11 mouse cellular contexts compared by ENCODE assay signal in genomic region chr12:77130526-77130925, GRCm38 (mm10).
A peak's percentile ranks its signal among the peaks of the same experiment; 100 is the strongest.
DNase-seq lines count a peak whose midpoint lies in the region; ATAC-seq lines count a peak whose summit lies in the region.
"Had no signal": no experiment of that assay in that cellular context is flagged by ENCODE, and none has a peak within 500 bp of the region (broad histone marks: within the 10 kb centered on the region; RNA-seq: fewer than 3 reads in every experiment).

No protein-coding gene starts in this region.

- H3K4me1 ChIP-seq in intestine, embryonic 15.5 days (replicated peaks), result no peaks in the 10 kb centered on the region
- H3K4me1 ChIP-seq: heart, embryonic 15.5 days had no signal

- no peaks in the 10 kb centered on the region for H3K36me3 ChIP-seq in intestine, embryonic 15.5 days
- H3K36me3 ChIP-seq: heart, embryonic 15.5 days; limb, embryonic 13.5 days had no signal

- H3K9ac ChIP-seq in intestine, embryonic 15.5 days, result no peak overlapping the region
- H3K9ac ChIP-seq: heart, embryonic 15.5 days; limb, embryonic 13.5 days had no signal

- no peaks in the 10 kb centered on the region for H3K9me3 ChIP-seq in intestine, embryonic 15.5 days
- H3K9me3 ChIP-seq: heart, embryonic 15.5 days; limb, embryonic 13.5 days had no signal

- H3K27ac ChIP-seq in intestine, embryonic 15.5 days, result no peak overlapping the region
- H3K27ac ChIP-seq: heart, embryonic 15.5 days; limb, embryonic 13.5 days had no signal

- no peak overlapping the region for H3K4me3 ChIP-seq in intestine, embryonic 15.5 days (replicated peaks)
- H3K4me3 ChIP-seq: heart, embryonic 15.5 days; limb, embryonic 13.5 days had no signal

- H3K4me2 ChIP-seq in intestine, embryonic 15.5 days (replicated peaks), result no peak overlapping the region
- H3K4me2 ChIP-seq: heart, embryonic 15.5 days; limb, embryonic 13.5 days had no signal

- ATAC-seq in intestine, embryonic 15.5 days, result no peak

- peak; percentile 11 to 15 for DNase-seq in left cerebral cortex, postnatal 36 days (ENCODE audit: low spot score in 2 of 2)
- DNase-seq in left cerebral cortex, postnatal 4 days, result no peak
- DNase-seq in A20 (ENCODE audit: low read depth, low spot score), result peak; percentile 62
- peak; percentile 60 for DNase-seq in c-Kit-positive CD71-negative TER-119-negative erythroid progenitor cells, embryonic 14.5 days (ENCODE audit: low read depth)
- peak; percentile 41 to 66 for DNase-seq in lung, postnatal 4 days
- no peak for DNase-seq in spleen, postnatal 10 days (ENCODE audit: low spot score in 2 of 2)
- DNase-seq in layer of hippocampus, adult 9-11 months, result no peak
- DNase-seq: cerebellum, adult 9-11 months had no signal

- intact Hi-C loops in left cerebral cortex, postnatal 36 days (cut with DNase I), result no loop called here
- intact Hi-C loops in left cerebral cortex, postnatal 4 days (cut with DNase I), result no loop called here

- no peaks in the 10 kb centered on the region for H3K27me3 ChIP-seq in intestine, embryonic 15.5 days (replicated peaks)
- H3K27me3 ChIP-seq: heart, embryonic 15.5 days; limb, embryonic 13.5 days had no signal

- WGBS in intestine, embryonic 15.5 days, result 70% methylated on average over 6 of the region's 6 CpGs

Comparison
In these comparisons a context has a peak if more than half of its experiments do, and no peak if none do; other contexts are left out.
1. DNase-seq: peak in left cerebral cortex, postnatal 36 days (2 of 2), A20 (single experiment), c-Kit-positive CD71-negative TER-119-negative erythroid progenitor cells, embryonic 14.5 days (single experiment) and lung, postnatal 4 days (2 of 2); none in left cerebral cortex, postnatal 4 days (single experiment), spleen, postnatal 10 days (0 of 2) and layer of hippocampus, adult 9-11 months (single experiment).